ENCODE assay signal across 24 mouse cellular contexts in the genomic region with DNA sequence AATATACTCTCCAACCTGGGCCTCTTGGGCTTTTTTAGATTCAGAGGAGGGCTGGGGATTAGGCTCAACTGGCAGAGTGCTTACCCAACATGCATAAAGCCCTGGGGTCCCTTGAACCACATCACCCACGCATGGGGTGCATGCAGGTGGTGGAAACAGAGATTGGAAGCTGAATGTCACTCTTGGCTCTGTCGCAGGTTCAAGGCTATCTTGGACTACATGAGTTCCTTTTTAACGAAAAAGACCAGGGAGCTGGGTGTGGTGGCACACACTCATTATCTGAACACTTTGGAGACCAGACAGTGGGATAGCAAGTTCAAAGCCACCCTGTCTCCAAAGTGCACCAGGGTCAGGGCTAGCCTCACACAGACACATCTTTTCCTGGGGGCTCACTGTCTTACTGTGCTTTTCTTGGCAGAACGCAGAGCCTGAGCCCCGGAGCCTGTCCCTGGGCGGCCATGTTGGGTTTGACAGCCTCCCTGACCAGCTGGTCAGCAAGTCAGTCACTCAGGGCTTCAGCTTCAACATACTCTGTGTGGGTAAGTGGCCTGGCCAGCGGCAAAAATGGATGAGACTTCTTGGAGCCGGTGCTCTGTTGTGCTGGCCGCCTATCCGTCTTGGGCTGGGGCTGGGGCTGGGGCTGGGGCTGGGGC. TPM values are rescaled to one million over a fixed set of nuclear protein-coding genes. Genes with fewer than 3 reads are reported as not detected.
DNase-seq lines count a peak whose midpoint lies in the region; ATAC-seq and TF ChIP-seq lines count a peak whose summit lies in the region.
"Had no signal": no experiment of that assay in that cellular context is flagged by ENCODE, and none has a peak within 500 bp of the region (broad histone marks: within the 10 kb centered on the region; RNA-seq: fewer than 3 reads in every experiment).

No protein-coding gene starts in this region.

- peaks cover 68% of the 10 kb centered on the region for H3K36me3 ChIP-seq in liver, embryonic 12.5 days
- peaks cover 35% of the 10 kb centered on the region for H3K36me3 ChIP-seq in macrophage (ENCODE audit: inconsistent target)

- ATAC-seq in liver, embryonic 12.5 days, result no peak
- ATAC-seq: forebrain, embryonic 16.5 days; hindbrain, postnatal 0 days had no signal

- WGBS in liver, embryonic 12.5 days (ENCODE audit: insufficient replicate concordance), result 83% methylated on average over 10 of the region's 10 CpGs
- WGBS in macrophage (ENCODE audit: missing documents), result 86% methylated on average over 10 of the region's 10 CpGs

- H3K4me1 ChIP-seq in liver, embryonic 12.5 days, result peaks cover 53% of the 10 kb centered on the region
- peaks cover 31% of the 10 kb centered on the region for H3K4me1 ChIP-seq in bone marrow macrophage, adult 2 months (ENCODE audit: control insufficient read depth, insufficient read depth, low read length)

- DNase-seq in cerebellum, adult 9-11 months, result peak; percentile 47
- no peak for DNase-seq in cerebellum, adult 8-10 months
- DNase-seq in liver, result no peak
- DNase-seq in neural tube, embryonic 10.5 days (ENCODE audit: extremely low spot score, low spot score), result no peak
- DNase-seq: adrenal gland, adult 2 months; cerebellum, adult 9-10 months; cerebellum, postnatal 36 days; gastrocnemius, postnatal 25 days; heart, postnatal 10 days had no signal

- no peak for TF ChIP-seq POLR2A in bone marrow macrophage, adult 2 months (IDR thresholded peaks at IDR 0.05; ENCODE audit: borderline replicate concordance, low read depth, low read length)

- no peaks in the 10 kb centered on the region for H3K27me3 ChIP-seq in liver, embryonic 12.5 days (replicated peaks)
- H3K27me3 ChIP-seq: CH12.LX; embryonic facial prominence, embryonic 13.5 days; forebrain, embryonic 12.5 days; hindbrain, embryonic 13.5 days had no signal

- peak overlapping the region; percentile 31 for H3K27ac ChIP-seq in liver, embryonic 12.5 days
- H3K27ac ChIP-seq in bone marrow macrophage, adult 2 months (ENCODE audit: insufficient read depth, low read depth, low read length), result peak overlapping the region; percentile 70
- H3K27ac ChIP-seq in macrophage, result peak overlapping the region; percentile 93
- H3K27ac ChIP-seq: embryonic facial prominence, embryonic 13.5 days; forebrain, embryonic 12.5 days; heart, embryonic 10.5 days; hindbrain, embryonic 13.5 days; hindbrain, postnatal 0 days had no signal

- H3K79me2 ChIP-seq in macrophage (ENCODE audit: inconsistent target), result peaks cover 49% of the 10 kb centered on the region

- H3K4me3 ChIP-seq in liver, embryonic 12.5 days, result no peak overlapping the region
- H3K4me3 ChIP-seq in bone marrow macrophage, adult 2 months (ENCODE audit: insufficient read depth, low read length), result no peak overlapping the region
- no peak overlapping the region for H3K4me3 ChIP-seq in macrophage (ENCODE audit: inconsistent target)
- H3K4me3 ChIP-seq: embryonic facial prominence, embryonic 13.5 days; forebrain, embryonic 12.5 days; heart, embryonic 10.5 days; hindbrain, embryonic 13.5 days had no signal

- no peak overlapping the region for H3K4me2 ChIP-seq in liver, embryonic 12.5 days
- H3K4me2 ChIP-seq: embryonic facial prominence, embryonic 13.5 days; forebrain, embryonic 12.5 days; hindbrain, embryonic 13.5 days had no signal

- TF ChIP-seq CTCF in bone marrow macrophage, adult 2 months (IDR thresholded peaks at IDR 0.05; ENCODE audit: low read depth, low read length), result no peak

- no peaks in the 10 kb centered on the region for H3K9me3 ChIP-seq in liver, embryonic 12.5 days (replicated peaks)
- H3K9me3 ChIP-seq: embryonic facial prominence, embryonic 13.5 days; forebrain, embryonic 12.5 days; heart, embryonic 10.5 days; hindbrain, embryonic 13.5 days had no signal

- no peak overlapping the region for H3K9ac ChIP-seq in liver, embryonic 12.5 days
- H3K9ac ChIP-seq: embryonic facial prominence, embryonic 13.5 days; forebrain, embryonic 12.5 days; hindbrain, embryonic 13.5 days had no signal

RNA-seq across cellular contexts. Expression of gene Sept8, which starts 12.6 kb away (rescaled TPM):
- polyA plus RNA-seq in liver, embryonic 12.5 days (2016; fragmentation: Nextera tagmentation; extraction: Ambion mirVana), result 33.5 and 34.3 TPM in 2 replicates
- polyA plus RNA-seq in bone marrow macrophage, adult 2 months (2012; ENCODE audit: insufficient read depth, insufficient read length, missing spikeins), result 65.1 and 70.0 TPM in 2 replicates
- 100 to 1,000 TPM; 104 to 407 (median 189) TPM for total RNA-seq in macrophage (2018; cell fraction: chromatin; rRNA removed)
- 100 to 1,000 TPM in 8 of 26 experiments, 10 to 100 TPM in 18; 52.1 to 132 (median 76.4) TPM for total RNA-seq in macrophage (2018; cell fraction: cytosol; rRNA removed)
- 100 to 1,000 TPM in 17 of 26 experiments, 10 to 100 TPM in 9; 61.1 to 259 (median 114) TPM for total RNA-seq in macrophage (2018; cell fraction: nucleus; rRNA removed)
- polyA plus RNA-seq in macrophage (2018), result 69.8 to 121 TPM (median 83.7 TPM) in 3 replicates

RNA-seq across cellular contexts. Expression of gene Kif3a, which starts 35.5 kb away (rescaled TPM):
- polyA plus RNA-seq in liver, embryonic 12.5 days (2016; fragmentation: Nextera tagmentation; extraction: Ambion mirVana), result 13.7 and 14.5 TPM in 2 replicates
- polyA plus RNA-seq in bone marrow macrophage, adult 2 months (2012; ENCODE audit: insufficient read depth, insufficient read length, missing spikeins), result 30.3 and 31.9 TPM in 2 replicates
- total RNA-seq in macrophage (2018; cell fraction: chromatin; rRNA removed), result 100 to 1,000 TPM in 8 of 26 experiments, 10 to 100 TPM in 18; 15.4 to 187 (median 34.8) TPM
- 100 to 1,000 TPM in 4 of 26 experiments, 10 to 100 TPM in 22; 14.2 to 136 (median 46.7) TPM for total RNA-seq in macrophage (2018; cell fraction: cytosol; rRNA removed)
- total RNA-seq in macrophage (2018; cell fraction: nucleus; rRNA removed), result 100 to 1,000 TPM in 3 of 26 experiments, 10 to 100 TPM in 23; 11.7 to 127 (median 30.6) TPM
- 25.8 to 223 TPM (median 90.7 TPM) in 3 replicates for polyA plus RNA-seq in macrophage (2018)

RNA-seq across cellular contexts. Expression of gene Sowaha, which starts 51.6 kb away (rescaled TPM):
- polyA plus RNA-seq in liver, embryonic 12.5 days (2016; fragmentation: Nextera tagmentation; extraction: Ambion mirVana), result 9.8 and 10.1 TPM in 2 replicates
- polyA plus RNA-seq in bone marrow macrophage, adult 2 months (2012; ENCODE audit: insufficient read depth, insufficient read length, missing spikeins), result not detected in 2 replicates
- not detected for total RNA-seq in macrophage (2018; cell fraction: chromatin; rRNA removed)
- under 1 TPM in 1 of 26 experiments, not detected in 25; 0.05 TPM for total RNA-seq in macrophage (2018; cell fraction: cytosol; rRNA removed)
- total RNA-seq in macrophage (2018; cell fraction: nucleus; rRNA removed), result not detected
- not detected in 3 replicates for polyA plus RNA-seq in macrophage (2018)
- total RNA-seq: CH12.LX; granulocyte monocyte progenitor cell, adult 5-6 weeks; hematopoietic stem cell, adult 5-6 weeks had no signal

RNA-seq across cellular contexts. Expression of gene Gm9945, which starts 51.7 kb away (rescaled TPM):
- polyA plus RNA-seq in liver, embryonic 12.5 days (2016; fragmentation: Nextera tagmentation; extraction: Ambion mirVana), result 0.14 and 0.48 TPM in 2 replicates
- not detected in 2 replicates for polyA plus RNA-seq in bone marrow macrophage, adult 2 months (2012; ENCODE audit: insufficient read depth, insufficient read length, missing spikeins)
- total RNA-seq in macrophage (2018; cell fraction: chromatin; rRNA removed), result not detected
- not detected for total RNA-seq in macrophage (2018; cell fraction: cytosol; rRNA removed)
- total RNA-seq in macrophage (2018; cell fraction: nucleus; rRNA removed), result not detected
- polyA plus RNA-seq in macrophage (2018), result not detected in 3 replicates
- total RNA-seq: adrenal gland, adult 2 months; adrenal gland, postnatal 4 days; CH12.LX; gastrocnemius, postnatal 25 days; granulocyte monocyte progenitor cell, adult 5-6 weeks; heart, postnatal 10 days; hematopoietic stem cell, adult 5-6 weeks; hindbrain, postnatal 0 days had no signal
- polyA plus RNA-seq: adrenal gland, adult 2 months; embryonic facial prominence, embryonic 13.5 days; forebrain, embryonic 12.5 days; forebrain, embryonic 16.5 days; heart, embryonic 10.5 days; heart, embryonic 14.5 days; hindbrain, embryonic 13.5 days; intestine, embryonic 14.5 days had no signal

Comparison
In these comparisons a context has a peak if more than half of its experiments do, and no peak if none do; other contexts are left out.
1. H3K27ac ChIP-seq: peak in every context shown above with its lines; median percentile 93 in macrophage; 70 in bone marrow macrophage, adult 2 months; 31 in liver, embryonic 12.5 days.
2. RNA of gene Sowaha, which starts 51.6 kb away (polyA plus RNA-seq): 9.8 to 10.1 TPM in liver, embryonic 12.5 days; not detected in macrophage and not detected in bone marrow macrophage, adult 2 months; every median in the first group is over 10 times any median in the second.